Mouse (Mus musculus) G1E (cell line): ENCODE results near the gene Zswim1.

Source experiments
- CTCF ChIP-seq: IDR thresholded peaks from 2 replicates; pipeline ENCODE4 v1.5.1; 2012; ENCODE audit warnings: low read depth, low read length, inconsistent platforms, mixed read lengths
- GATA1 ChIP-seq: IDR thresholded peaks from 2 replicates; pipeline ENCODE4 v1.6.1; 2012; ENCODE audit warnings: borderline replicate concordance, low read length, inconsistent platforms, mixed read lengths
- POLR2AphosphoS5 ChIP-seq: IDR thresholded peaks from 2 replicates; pipeline ENCODE4 v1.6.1; 2012; ENCODE audit warnings: low read depth, low read length, inconsistent platforms; ENCODE audit not compliant: insufficient replicate concordance
- TAL1 ChIP-seq: conservative IDR thresholded peaks from 2 replicates; pipeline ENCODE4 v1.6.1; 2012; ENCODE audit warnings: low read depth, low read length, inconsistent platforms, mixed read lengths

- no peak for TF ChIP-seq TAL1
- TF ChIP-seq CTCF, result no peak
- no peak for TF ChIP-seq POLR2AphosphoS5
- TF ChIP-seq GATA1, result no peak
Observed at GRCm38 (mm10) chr2:164868491-164868890, 46.0 kb downstream of the Zswim1 start.
